Mouse (Mus musculus) hindbrain, embryonic 12.5 days (tissue): ENCODE results near the gene Runx2. TPM values are rescaled to one million over a fixed set of nuclear protein-coding genes. Genes with fewer than 3 reads are reported as not detected.

Source experiments
- ATAC-seq: fragments of 200-750 bp; cut with Nextera tagmentation; 2 replicates; pipeline ENCODE4 v1.8.0; 2017; ENCODE audit warnings: moderate TSS enrichment; ENCODE audit not compliant: low FRiP score
- H3K27ac ChIP-seq: fragments of 300-500 bp; sonication (generic); 2 replicates; pipeline ENCODE4 v1.5.1; 2016; ENCODE audit warnings: mild to moderate bottlenecking
- H3K27me3 ChIP-seq: fragments of 300-500 bp; sonication (generic); 2 replicates; pipeline ENCODE4 v1.6.1; 2016; ENCODE audit warnings: mild to moderate bottlenecking
- H3K36me3 ChIP-seq: fragments of 300-500 bp; sonication (generic); 2 replicates; pipeline ENCODE4 v1.6.1; 2016; ENCODE audit warnings: mild to moderate bottlenecking
- H3K4me1 ChIP-seq: fragments of 300-500 bp; sonication (generic); 2 replicates; pipeline ENCODE4 v1.6.1; 2016
- H3K4me2 ChIP-seq: fragments of 300-500 bp; sonication (generic); replicated peaks from 2 replicates; pipeline ENCODE4 v1.6.1; 2016; ENCODE audit warnings: mild to moderate bottlenecking
- H3K4me3 ChIP-seq: fragments of 300-500 bp; sonication (generic); 2 replicates; pipeline ENCODE4 v1.5.1; 2016; ENCODE audit warnings: mild to moderate bottlenecking
- H3K9ac ChIP-seq: fragments of 300-500 bp; sonication (generic); 2 replicates; pipeline ENCODE4 v1.6.1; 2016; ENCODE audit warnings: mild to moderate bottlenecking, moderate library complexity
- H3K9me3 ChIP-seq: fragments of 300-500 bp; sonication (generic); replicated peaks from 2 replicates; pipeline ENCODE4 v1.6.1; 2016; ENCODE audit warnings: mild to moderate bottlenecking
- WGBS: fragments of 180-500 bp; shearing (Covaris S2); methylation state at CpG from one replicate; pipeline ENCODE4 v1.1.7; 2016; 5-methylcytosine and 5-hydroxymethylcytosine counted together
- polyA plus RNA-seq: library from polyadenylated mRNA; unstranded; fragments of >200 nt; fragmentation: Nextera tagmentation; extraction: Ambion mirVana; gene quantifications from 2 replicates; pipeline ENCODE4 v1.2.1, GENCODE M21; 2016

Runx2 gene
- polyA plus RNA-seq, 1 experiment from 2014 or later: 4.6 TPM

DNA sequence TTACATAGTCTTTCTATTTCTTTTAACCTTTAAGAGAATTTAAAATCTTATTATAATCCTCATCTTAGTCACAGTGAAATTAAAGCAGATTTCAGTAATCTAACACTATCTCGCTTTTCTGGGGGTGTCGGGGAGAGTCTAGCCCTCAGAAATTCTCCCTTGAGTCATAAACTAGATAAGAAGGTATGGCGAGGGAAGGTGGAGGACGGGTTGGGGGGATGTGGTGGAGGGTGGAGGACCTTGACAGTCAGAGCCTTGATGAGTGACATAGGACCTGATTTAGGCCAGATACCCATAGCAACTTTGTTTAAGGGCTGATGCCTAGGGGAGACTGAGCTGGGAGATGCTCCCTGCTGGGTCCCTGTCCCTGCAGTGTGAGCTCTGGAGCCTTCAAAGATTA lies 205.7 kb downstream of the Runx2 start:
- Histone ChIP-seq H3K4me1 (peaks cover 6% of the 10 kb centered on the region; the same call in 1 of the 2 replicates), H3K9ac (no peak overlapping the region), H3K9me3 (no peaks in the 10 kb centered on the region), H3K4me3 (no peak overlapping the region), H3K27me3 (peaks cover 5% of the 10 kb centered on the region; the same call in 1 of the 2 replicates), H3K27ac (no peak overlapping the region), H3K36me3 (no peaks in the 10 kb centered on the region), H3K4me2 (no peak overlapping the region)
- 89% methylated on average over 4 of the region's 4 CpGs for WGBS
- no peak for ATAC-seq

DNA sequence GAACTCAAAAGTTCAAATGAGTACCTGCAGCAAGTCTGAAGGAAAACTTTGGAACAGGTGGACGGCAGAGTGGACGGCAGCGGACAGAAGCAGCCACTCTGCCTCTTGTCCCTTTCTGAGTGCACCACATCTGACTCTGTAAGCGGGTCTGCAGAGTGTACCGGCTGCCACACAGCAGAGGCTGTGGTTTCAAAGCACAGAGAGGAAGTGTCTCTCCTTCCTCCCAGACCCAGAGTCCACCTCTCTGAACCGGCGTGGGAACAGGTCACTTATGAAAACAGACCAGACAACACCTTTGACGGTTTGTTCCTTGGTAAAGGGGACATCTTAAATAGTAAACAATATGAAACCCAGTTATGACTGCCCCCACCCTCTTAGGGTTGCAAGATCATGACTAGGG lies 207.2 kb downstream of the Runx2 start:
- H3K9ac ChIP-seq: no peak overlapping the region
- no peaks in the 10 kb centered on the region for H3K36me3 ChIP-seq
- WGBS: 92% methylated on average over 8 of the region's 8 CpGs

DNA sequence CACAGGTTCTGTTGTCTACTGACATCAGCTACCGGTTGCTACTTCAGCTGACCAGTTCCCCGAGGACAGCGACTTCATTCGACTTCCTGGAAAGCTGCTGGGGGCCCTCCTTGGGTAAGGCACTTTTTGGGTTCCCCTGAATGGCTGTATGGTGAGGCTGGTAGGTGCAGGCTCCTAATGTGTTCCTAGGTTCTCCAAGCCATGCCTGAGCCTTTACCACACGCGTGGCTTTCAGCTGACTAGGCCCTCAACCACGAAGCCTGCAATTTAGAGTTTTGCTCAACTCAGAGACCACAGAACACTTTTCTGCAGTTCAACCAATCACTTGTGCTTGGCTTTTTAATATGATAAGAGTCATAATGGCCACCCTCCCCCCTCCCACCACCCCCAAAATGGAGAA lies 208.4 kb downstream of the Runx2 start:
- Histone ChIP-seq H3K27me3 (no peaks in the 10 kb centered on the region), H3K4me2 (no peak overlapping the region), H3K36me3 (no peaks in the 10 kb centered on the region), H3K27ac (no peak overlapping the region), H3K9me3 (no peaks in the 10 kb centered on the region), H3K9ac (no peak overlapping the region), H3K4me3 (no peak overlapping the region), H3K4me1 (no peaks in the 10 kb centered on the region; the same call in 1 of the 2 replicates)
- ATAC-seq: no peak
- 89% methylated on average over 7 of the region's 7 CpGs for WGBS

More for the DNA sequence above, 207.2 kb downstream of the Runx2 start:
- Histone ChIP-seq H3K4me3 (no peak overlapping the region), H3K9me3 (no peaks in the 10 kb centered on the region), H3K27ac (no peak overlapping the region), H3K27me3 (no peaks in the 10 kb centered on the region), H3K4me2 (no peak overlapping the region), H3K4me1 (no peaks in the 10 kb centered on the region)
- no peak for ATAC-seq

DNA sequence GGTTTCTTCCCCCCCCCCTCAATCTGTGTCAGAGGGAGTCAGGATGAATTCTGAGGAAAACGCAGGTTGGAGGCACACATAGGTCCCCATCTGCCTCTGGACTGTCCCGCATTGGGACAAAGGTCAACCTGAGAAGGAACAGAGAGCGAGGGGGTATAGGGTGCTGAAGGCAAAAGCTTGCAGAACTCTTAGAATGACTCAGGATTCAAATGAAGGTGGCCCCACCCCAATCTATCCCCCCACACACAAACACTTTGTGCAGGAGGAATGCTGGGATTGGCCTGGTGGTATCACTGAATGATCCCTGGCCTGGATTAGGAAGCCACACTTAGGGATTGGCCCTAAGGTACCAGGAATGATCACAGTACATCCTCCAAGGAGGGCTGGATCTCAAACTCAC lies 208.8 kb downstream of the Runx2 start:
- Histone ChIP-seq H3K9ac (no peak overlapping the region), H3K9me3 (no peaks in the 10 kb centered on the region), H3K4me1 (no peaks in the 10 kb centered on the region; the same call in 1 of the 2 replicates), H3K27ac (no peak overlapping the region), H3K4me3 (no peak overlapping the region), H3K36me3 (no peaks in the 10 kb centered on the region), H3K27me3 (no peaks in the 10 kb centered on the region), H3K4me2 (no peak overlapping the region)
- no peak for ATAC-seq
- WGBS: 86% methylated on average over 3 of the region's 3 CpGs

DNA sequence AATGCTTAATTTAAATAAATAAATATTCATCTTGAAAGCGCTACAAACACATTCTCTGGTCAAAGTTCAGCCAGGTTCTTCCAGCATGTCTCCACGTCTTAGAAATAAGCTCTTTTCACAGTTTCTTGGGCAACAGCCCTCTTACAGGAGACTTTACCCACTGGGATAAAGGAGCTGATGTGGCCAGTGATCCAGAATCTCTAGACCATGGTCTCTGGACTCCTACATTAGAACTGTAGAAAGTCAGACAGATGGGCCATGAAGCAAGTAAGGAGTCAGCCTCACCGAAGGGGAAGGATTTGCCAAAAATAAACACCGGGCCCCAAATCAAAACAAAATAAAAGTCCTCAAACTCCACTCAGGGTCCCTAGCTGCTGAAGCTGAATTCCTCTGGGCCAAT lies 211.4 kb downstream of the Runx2 start:
- no peak for ATAC-seq
- no peak overlapping the region for H3K4me3 ChIP-seq
- WGBS: 66% methylated on average over 4 of the region's 4 CpGs
- H3K4me2 ChIP-seq: no peak overlapping the region
- H3K27ac ChIP-seq: no peak overlapping the region
- H3K4me1 ChIP-seq: no peaks in the 10 kb centered on the region; the same call in 1 of the 2 replicates
- H3K9ac ChIP-seq: no peak overlapping the region
- no peaks in the 10 kb centered on the region for H3K27me3 ChIP-seq
- H3K36me3 ChIP-seq: no peaks in the 10 kb centered on the region
- no peaks in the 10 kb centered on the region for H3K9me3 ChIP-seq

DNA sequence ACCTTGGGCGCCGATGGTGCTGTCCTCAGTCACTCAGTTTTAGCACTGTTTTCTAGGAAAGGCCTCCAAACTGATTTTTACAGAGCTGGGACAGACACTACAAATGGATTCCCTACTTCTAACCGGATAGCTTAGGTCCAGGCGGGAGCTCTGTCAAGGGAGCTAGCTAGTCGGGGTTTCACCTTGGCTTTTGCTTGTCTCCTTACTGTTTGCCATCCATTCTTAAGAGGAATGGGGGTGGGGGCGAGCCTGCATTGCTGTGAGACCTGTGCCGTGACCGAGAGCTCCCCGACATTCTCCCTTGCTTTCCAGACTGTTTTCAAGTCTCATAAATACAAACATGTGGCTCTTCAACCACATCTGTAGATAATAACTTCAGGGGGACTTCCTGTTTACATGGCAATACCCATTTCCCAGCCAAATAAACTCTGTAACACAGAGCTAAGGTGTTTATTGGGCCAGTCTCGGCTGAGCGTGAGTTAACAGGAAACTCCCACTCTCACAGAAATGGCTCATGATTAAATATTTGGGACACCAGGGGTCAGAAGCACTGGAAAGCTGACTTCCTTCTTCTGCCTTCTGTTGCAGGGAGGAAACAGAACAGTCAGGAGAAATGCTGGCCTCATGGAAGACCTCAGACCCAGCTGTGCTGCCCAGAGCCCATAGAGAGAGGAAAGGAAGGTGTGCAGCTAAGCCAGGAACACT lies 213.1 kb downstream of the Runx2 start:
- Histone ChIP-seq H3K27ac (no peak overlapping the region), H3K9me3 (no peaks in the 10 kb centered on the region), H3K4me1 (peaks cover 3% of the 10 kb centered on the region), H3K4me3 (no peak overlapping the region), H3K9ac (no peak overlapping the region), H3K36me3 (no peaks in the 10 kb centered on the region), H3K27me3 (no peaks in the 10 kb centered on the region), H3K4me2 (no peak overlapping the region)
- WGBS: 79% methylated on average over 11 of the region's 11 CpGs
- no peak for ATAC-seq

DNA sequence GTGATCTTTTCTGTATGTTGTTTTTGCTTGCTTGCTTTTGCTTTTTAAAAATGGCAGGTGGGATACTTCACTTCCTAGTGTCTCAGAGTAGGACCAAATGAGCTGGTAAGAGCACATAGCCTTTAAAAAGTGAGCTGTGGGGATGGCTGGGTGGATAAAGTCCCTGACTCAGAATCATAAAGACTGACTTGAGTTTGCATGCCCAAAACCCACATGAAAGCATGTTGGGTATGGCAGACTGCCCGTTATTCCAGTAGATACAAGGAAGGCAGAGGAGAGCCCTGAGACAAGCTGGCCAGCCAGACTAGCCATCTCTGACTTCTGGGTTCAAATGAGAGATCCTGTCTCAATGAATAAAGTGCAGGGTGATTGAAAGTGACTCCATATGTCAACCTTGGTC lies 214.7 kb downstream of the Runx2 start:
- peaks cover 3% of the 10 kb centered on the region for H3K4me1 ChIP-seq
- no peaks in the 10 kb centered on the region for H3K27me3 ChIP-seq
- no peak overlapping the region for H3K4me3 ChIP-seq
- H3K4me2 ChIP-seq: no peak overlapping the region
- H3K27ac ChIP-seq: no peak overlapping the region
- WGBS: 85% methylated on average over 1 of the region's 1 CpGs
- H3K9me3 ChIP-seq: no peaks in the 10 kb centered on the region
- ATAC-seq: no peak
- no peaks in the 10 kb centered on the region for H3K36me3 ChIP-seq
- no peak overlapping the region for H3K9ac ChIP-seq

DNA sequence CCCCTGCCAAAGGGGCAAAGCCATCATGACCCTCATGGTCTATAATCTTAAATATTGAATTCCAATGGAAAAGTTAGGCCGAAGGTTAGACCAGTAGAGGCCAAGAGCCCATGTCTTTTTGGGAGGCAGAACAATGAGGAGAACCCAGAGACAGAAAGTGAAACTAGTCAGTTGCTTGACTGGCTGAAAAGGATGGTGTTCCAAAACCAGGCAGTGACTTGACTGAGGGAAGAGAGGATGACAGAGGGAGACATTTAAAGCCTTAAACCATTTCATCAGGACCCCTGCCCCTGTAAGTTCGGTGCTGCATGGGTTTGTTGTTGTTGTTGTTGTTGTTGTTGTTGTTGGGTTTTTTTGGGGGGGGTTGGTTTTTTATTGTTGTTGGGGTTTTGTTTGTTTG lies 215.5 kb downstream of the Runx2 start:
- no peak for ATAC-seq
- peaks cover 3% of the 10 kb centered on the region for H3K4me1 ChIP-seq
- no peak overlapping the region for H3K4me3 ChIP-seq
- H3K4me2 ChIP-seq: no peak overlapping the region
- WGBS: 96% methylated on average over 2 of the region's 2 CpGs
- no peaks in the 10 kb centered on the region for H3K9me3 ChIP-seq
- no peaks in the 10 kb centered on the region for H3K36me3 ChIP-seq
- no peaks in the 10 kb centered on the region for H3K27me3 ChIP-seq
- H3K27ac ChIP-seq: no peak overlapping the region
- no peak overlapping the region for H3K9ac ChIP-seq

DNA sequence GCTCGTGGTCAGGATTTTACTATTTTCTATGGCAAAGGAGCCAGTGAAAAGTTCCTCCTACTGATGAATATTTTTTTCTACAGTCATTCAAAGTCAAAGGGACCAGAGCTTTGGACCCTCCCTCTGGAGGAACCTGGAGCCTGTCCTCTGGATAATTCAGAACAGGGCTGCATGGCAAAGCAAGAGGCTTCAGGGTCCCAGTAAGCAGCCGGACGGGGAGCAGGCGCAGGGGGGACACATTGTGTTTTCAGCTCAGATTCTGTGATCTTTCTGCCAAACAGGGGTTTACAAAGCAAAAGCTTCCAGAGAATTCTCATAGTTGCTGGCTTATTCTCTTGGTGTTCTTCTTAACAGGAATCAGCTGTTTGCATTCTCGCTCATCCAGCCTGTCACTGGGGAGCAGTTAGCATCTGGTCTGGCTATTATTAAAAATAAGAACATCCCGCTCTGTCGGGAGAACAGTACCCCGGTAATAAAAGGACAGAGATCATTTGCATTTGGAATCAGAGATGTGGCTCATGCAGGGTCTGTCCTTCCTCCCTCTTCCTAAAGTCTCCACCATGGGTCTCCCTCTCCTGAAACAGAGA lies 216.6 kb downstream of the Runx2 start:
- WGBS: 48% methylated on average over 8 of the region's 8 CpGs
- no peaks in the 10 kb centered on the region for H3K9me3 ChIP-seq
- H3K27ac ChIP-seq: no peak overlapping the region
- ATAC-seq: no peak
- no peaks in the 10 kb centered on the region for H3K36me3 ChIP-seq
- no peaks in the 10 kb centered on the region for H3K27me3 ChIP-seq
- no peak overlapping the region for H3K4me3 ChIP-seq
- no peak overlapping the region for H3K9ac ChIP-seq
- H3K4me1 ChIP-seq: peaks cover 3% of the 10 kb centered on the region
- H3K4me2 ChIP-seq: no peak overlapping the region

DNA sequence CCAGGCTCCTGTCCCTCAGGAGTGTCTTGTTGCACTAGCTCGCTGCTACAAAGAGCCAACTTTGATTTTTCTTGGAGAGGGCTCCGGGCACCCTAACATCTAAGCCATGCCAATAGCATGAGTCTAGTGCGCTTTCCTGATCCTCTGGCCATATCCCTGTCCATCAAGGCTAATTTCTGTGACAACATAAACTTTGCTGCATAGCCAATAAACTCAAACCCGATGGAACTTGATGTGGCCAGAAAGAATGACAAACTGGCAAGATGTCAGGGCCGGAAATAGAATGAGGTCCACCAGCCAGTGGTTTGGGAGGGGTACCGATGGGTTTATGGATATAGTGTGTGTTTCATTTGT lies 221.9 kb downstream of the Runx2 start:
- Histone ChIP-seq H3K9me3 (no peaks in the 10 kb centered on the region), H3K4me1 (peaks cover 3% of the 10 kb centered on the region), H3K4me2 (no peak overlapping the region), H3K36me3 (no peaks in the 10 kb centered on the region), H3K27ac (no peak overlapping the region), H3K27me3 (no peaks in the 10 kb centered on the region), H3K9ac (no peak overlapping the region), H3K4me3 (no peak overlapping the region)
- ATAC-seq: no peak
- 88% methylated on average over 6 of the region's 6 CpGs for WGBS

DNA sequence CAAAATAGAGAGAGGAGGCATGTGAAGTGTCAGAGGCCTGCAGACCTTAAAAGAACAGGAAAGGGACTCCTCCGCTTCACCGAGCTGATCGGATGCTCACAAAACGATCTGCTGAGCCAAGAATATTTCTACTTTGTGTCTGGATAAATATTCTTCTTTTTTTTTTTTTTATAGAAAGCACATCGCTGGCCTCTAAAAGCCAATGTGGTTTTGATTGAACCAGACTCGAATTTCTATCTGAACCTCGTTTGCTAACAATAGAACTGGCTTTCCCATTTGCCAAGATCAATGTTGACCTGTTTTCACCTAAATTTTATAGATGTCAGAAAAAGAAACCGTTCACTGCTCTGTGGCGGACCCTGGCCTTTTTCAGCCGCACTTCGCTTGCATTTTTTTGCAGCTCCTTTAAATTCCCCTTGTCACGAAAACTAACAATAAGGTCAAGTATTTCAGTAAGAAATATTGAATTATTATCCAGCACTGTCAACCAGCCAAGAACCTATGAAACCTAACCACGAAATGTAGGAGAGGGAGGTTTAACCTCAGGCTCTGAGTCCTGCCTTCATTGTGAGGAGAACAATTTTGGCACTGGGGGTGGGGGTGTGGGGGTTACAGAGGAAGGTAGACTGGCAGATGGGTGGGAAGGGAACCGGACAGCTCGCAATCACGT lies 222.4 kb downstream of the Runx2 start:
- Histone ChIP-seq H3K27me3 (no peaks in the 10 kb centered on the region), H3K4me1 (peaks cover 3% of the 10 kb centered on the region), H3K9ac (no peak overlapping the region), H3K4me3 (no peak overlapping the region), H3K36me3 (no peaks in the 10 kb centered on the region), H3K9me3 (no peaks in the 10 kb centered on the region), H3K4me2 (no peak overlapping the region), H3K27ac (no peak overlapping the region)
- 77% methylated on average over 16 of the region's 16 CpGs for WGBS
- ATAC-seq: no peak

DNA sequence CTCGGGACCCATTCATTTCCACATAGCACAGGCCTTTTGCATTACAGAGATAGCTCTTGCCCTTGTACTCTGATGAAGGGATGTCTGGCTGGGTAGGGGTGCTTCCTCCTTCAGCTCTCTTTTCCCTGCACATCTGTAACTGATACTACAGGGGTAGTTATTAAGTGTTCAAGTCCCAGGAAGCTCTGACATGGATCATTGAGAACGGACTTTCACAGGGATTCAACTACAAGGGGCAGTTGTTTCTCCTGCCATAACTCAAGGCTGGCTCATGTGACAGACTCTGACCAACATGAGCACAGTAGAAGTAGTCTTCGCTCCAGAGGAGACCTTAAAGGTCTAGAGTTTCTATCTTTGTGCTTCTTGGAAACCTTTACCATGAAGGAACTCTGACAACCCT lies 226.1 kb downstream of the Runx2 start:
- Histone ChIP-seq H3K9ac (no peak overlapping the region), H3K4me3 (no peak overlapping the region), H3K4me2 (no peak overlapping the region), H3K4me1 (peaks cover 3% of the 10 kb centered on the region), H3K36me3 (no peaks in the 10 kb centered on the region), H3K9me3 (no peaks in the 10 kb centered on the region), H3K27me3 (no peaks in the 10 kb centered on the region), H3K27ac (no peak overlapping the region)
- 60% methylated on average over 3 of the region's 3 CpGs for WGBS
- no peak for ATAC-seq

DNA sequence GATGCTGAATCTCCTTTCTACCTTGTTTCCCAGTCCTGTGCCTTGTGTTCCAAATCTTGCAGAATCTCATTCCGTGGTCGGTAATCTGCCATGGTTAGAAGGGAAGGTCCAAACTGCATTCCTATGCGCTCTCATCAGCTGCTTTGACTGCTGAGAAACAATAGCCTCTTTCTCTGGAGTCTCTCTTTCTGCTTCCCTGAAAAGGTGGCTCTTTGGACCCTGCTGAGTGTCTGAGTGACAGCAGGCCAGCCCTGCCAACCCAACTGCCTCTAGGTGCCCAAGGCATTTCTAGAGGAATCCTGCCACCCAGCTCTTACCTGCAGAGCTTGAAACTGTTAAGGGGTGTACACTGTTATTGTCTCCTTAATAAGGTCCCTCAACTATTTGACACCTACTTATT lies 226.6 kb downstream of the Runx2 start:
- Histone ChIP-seq H3K27me3 (no peaks in the 10 kb centered on the region), H3K9me3 (no peaks in the 10 kb centered on the region), H3K4me2 (no peak overlapping the region), H3K27ac (no peak overlapping the region), H3K4me1 (peaks cover 3% of the 10 kb centered on the region), H3K9ac (no peak overlapping the region), H3K36me3 (no peaks in the 10 kb centered on the region), H3K4me3 (no peak overlapping the region)
- ATAC-seq: no peak
- WGBS: 10% methylated on average over 3 of the region's 3 CpGs
